Mouse (Mus musculus) embryo, embryonic 11.5 days (tissue): ENCODE results near the gene Gins2.

Source experiments
- DNase-seq: peaks from one replicate; pipeline ENCODE4 v3.0.0-alpha.2; 2012; ENCODE audit warnings: low read depth, low spot score

Gins2 gene

GRCm38 (mm10) chr8:120602672-120603071 is 13.6 kb upstream of the Gins2 start:
- DNase-seq, result no peak

DNA sequence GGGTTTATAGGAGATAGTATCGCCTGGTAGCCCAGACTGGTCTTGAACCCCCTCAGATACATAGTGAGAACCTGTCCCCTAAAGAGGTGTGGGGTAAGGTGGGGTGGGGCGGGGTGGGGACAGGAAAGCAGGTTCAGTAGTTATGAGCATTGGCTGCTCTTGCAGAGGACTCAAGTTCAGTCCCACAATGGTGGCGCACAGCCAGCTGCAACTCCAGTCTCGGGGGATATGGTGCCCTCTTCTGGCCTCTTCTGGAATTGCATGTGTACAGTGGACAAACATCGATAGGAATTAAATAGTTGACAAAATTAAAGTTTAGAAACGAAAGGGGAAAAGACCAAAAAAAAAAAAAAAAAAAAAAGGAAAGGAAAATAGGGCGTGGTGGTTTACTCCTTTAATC is 10.4 kb upstream of the Gins2 start:
- DNase-seq, result no peak

GRCm38 (mm10) chr8:120598579-120598978 is 9.5 kb upstream of the Gins2 start:
- no peak for DNase-seq

DNA sequence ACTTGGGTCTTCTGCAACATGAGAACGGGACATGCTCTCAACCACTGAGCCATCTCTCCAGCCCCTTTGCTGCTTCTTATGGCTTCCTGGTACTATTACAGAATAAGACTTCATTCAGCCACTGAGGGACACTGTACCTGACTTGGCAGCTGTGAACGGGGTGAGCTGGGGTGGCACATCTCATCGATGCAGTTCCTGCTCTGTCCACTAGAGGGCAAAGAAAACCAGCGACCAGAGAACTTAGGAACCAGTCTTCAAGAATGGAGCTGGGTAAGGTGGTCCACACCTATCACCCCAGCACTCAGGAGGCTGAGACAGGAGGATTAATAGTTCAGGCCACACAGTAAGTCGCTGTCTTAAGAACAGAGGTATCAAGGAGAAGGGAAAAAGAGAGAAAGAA is 6.9 kb upstream of the Gins2 start:
- DNase-seq, result peak; percentile 56

DNA sequence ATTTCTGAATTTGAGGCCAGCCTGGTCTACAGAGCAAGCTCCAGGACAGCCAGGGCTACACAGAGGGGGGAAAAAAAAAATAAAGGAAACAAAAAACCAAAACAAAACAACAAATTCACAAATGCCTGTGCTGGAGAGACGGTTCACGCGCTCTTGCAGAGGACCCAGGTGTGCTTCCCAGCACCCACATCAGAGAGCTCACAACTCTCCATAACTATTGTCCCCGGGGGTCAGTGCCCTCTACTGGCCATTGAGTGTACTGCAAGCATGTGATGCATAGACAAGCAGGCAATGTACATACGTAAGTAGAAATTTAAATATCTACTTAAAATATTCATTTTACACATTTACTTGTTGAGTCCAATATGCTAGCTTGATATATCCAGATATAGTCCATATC is 5.5 kb upstream of the Gins2 start:
- DNase-seq, result no peak

DNA sequence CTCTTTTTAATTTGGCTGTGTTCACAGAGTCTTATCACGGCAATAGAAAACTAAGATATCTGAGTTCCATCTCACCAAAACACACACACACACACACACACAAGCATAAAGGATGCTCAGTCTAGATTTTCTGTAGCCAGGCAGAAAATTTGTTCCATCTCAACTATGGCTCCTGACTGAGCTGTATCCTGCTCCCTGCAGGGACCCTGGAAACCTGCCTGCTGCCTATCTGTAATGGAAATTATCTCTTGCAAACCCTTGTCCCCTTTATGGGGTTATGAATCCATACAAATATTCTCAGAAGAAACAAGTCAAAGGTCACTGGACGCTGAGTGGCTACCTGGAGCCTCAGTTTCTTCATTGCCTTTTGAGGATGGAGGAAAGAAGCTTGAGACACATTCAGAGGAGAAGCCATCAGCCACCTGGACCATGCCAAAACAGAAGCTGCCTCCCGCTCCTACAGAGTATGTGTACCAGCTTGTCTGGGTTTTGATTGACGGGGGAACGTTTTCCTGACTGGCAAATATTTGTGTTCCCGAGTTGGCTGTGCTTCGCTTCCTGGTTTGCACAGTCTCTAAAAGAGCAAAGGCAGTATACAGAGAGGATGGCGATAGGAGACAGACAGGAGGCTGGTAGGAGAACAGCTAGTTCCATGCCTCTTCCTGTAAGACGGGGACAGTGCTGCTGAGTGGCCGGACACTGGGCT is 2.6 kb upstream of the Gins2 start:
- DNase-seq, result no peak

- DNase-seq, result no peak
Measured at GRCm38 (mm10) chr8:120589921-120590320, 817 bp upstream of the Gins2 start.

DNA sequence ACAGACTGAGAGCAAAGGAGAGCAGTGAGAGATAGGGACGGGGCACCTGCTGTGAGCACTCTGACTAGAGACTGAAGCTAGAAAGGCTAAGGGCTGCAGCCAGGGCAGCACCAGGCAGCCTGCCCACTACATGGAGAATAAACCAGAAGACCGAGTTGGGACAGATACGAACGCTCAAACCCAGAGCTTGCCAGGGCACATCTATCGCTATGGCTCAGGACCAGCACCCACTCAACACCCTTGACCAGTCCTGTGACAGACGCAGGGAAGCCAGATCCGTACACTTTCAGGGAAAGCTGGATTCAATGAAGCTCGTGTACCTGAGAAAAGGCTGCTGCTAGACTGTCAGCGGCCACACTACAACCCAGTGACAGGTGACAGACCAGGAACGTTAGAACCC is 3.6 kb downstream of the Gins2 start:
- no peak for DNase-seq

- no peak for DNase-seq
Measured at GRCm38 (mm10) chr8:120581811-120582210, 7.3 kb downstream of the Gins2 start.

- DNase-seq, result no peak
Measured at GRCm38 (mm10) chr8:120581329-120581728, 7.8 kb downstream of the Gins2 start.

- no peak for DNase-seq
Measured at GRCm38 (mm10) chr8:120580336-120581000, 8.6 kb downstream of the Gins2 start.

- DNase-seq, result no peak
Measured at GRCm38 (mm10) chr8:120577821-120578220, 11.3 kb downstream of the Gins2 start.

DNA sequence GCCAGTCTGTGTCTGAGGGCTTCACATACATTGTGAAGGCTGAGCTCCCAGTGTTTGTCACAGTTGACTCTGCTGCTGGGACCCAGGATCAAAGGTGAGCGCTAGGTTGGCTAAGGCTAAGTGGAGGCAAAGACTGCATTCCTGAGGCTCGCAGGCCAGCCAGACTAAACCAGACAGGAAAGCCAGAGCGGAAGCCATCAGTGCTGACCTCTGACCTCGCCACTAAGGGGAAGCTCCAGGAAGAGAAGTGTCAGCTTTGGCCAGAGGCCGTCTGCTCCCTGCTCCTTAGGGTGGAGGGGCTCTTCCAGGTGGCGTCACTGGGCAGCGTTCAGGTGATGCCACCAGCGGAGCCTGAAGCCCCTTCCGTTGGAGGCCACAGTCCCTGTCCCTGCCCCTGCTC is 13.3 kb downstream of the Gins2 start:
- no peak for DNase-seq

DNA sequence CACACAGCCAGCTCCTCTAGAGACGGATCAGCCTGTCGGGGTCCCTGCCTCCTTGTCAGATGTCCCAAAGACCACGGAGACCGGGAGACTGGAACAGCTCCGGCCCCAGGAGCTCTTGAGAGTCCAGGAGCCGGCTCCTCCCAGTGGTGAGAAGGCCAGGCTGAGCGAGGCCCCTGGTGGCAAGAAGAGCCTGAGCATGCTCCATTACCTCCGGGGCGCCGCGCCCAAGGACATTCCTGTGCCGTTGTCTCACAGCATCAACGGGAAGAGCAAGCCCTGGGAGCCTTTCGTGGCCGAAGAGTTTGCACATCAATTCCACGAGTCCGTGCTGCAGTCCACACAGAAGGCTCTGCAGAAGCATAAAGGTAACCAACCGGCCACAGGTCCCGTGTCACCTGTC is 14.2 kb downstream of the Gins2 start:
- DNase-seq, result no peak

GRCm38 (mm10) chr8:120573866-120574265 is 15.2 kb downstream of the Gins2 start:
- DNase-seq, result no peak

DNA sequence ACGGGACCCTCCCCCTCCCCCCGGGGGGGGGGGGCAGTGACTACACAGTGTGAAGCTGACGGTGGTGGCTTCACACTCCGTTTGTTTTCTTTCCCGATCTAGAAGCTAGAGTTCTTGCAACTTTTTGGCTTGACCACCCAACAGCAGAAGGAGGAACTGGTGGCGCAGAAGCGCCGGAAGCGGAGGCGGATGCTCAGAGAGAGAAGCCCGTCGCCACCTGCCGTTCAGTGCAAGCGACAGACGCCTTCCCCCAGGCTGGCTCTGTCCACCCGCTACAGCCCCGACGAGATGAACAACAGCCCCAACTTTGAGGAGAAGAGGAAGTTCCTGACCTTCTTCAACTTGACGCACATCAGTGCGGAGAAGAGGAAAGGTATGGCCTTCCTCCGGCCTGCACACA is 16.6 kb downstream of the Gins2 start:
- no peak for DNase-seq

- no peak for DNase-seq
Measured at GRCm38 (mm10) chr8:120571561-120571960, 17.5 kb downstream of the Gins2 start.

DNA sequence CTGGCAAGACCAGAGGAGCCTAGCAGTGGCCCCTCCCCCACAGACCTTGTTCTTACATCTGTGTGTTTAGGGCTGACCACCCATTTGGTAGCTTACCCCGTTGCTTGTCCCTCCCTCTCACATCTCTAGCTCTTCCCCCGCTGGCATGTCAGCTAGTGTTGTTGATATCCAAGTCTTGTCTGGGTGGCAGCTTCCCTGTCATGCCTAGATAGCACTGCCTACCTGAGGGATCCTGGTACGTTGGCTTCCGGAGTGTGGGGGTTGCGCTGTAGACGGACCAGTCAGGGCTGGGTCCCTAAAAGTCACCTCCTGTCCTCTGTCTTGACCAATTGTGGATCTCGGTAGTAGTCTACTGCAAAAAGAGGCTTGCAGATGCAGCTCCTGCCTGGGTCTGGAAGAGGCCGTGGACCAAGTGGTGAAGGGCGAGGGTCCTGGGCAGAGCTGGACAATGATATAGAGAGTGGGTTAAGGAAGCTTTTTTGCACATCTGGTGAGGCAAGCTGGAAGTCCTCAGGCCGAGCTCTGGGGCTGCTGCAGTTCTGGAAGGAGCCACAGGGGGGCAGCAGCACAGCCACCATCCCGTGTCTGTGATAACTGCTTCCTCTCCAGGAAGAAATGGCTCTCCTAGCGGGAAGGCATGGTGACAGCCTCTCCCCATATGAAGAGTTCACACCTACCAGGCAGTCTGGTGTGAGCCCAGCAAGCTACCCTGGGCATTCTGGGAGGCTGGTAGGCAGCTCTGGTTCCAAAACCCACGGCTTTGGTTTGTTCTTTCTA is 19.0 kb downstream of the Gins2 start:
- DNase-seq, result no peak

DNA sequence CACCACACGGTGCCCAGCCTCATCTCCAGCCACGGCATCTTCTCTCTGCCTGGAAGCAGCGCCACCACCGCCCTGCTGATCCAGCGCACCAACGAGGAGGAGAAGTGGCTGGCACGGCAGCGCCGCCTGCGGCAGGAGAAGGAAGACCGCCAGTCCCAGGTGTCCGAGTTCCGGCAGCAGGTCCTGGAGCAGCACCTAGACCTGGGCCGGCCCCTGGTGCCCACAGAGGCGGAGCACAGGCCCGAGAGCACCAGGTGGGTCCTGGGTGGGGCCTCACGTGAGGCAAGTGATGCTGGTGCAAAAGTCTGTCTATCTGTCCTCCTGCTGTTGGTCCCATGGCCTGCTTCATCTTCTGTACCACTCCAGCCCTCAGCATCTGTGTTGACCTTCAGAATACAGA is 20.0 kb downstream of the Gins2 start:
- no peak for DNase-seq

DNA sequence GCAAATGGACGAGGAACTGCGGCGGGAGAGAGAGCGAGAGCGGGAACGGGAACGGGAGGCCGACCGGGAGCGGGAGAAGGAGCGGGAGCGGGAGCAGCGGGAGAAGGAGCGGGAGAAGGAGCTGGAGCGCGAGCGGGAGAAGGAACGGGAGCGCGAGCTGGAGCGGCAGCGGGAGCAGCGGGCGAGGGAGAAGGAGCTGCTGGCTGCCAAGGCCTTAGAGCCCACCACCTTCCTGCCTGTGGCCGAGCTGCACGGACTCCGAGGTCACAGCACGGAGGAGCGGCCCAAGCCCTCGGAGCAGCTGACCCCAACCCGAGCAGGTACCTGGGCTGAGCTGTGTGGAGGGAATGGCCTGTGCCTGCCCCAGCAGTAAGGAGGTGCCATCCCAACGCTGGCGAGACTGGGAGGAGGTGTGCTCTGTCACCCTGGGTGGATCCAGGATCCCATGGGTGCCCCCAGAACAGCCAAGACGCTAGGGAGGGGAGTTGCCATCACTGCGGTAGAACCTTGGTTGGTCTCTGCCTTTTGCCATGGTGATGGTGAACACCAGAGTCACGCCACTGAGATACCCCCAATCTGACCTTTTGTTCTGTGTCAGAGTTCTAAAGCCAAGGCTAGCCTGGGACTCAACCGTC is 20.8 kb downstream of the Gins2 start:
- no peak for DNase-seq

DNA sequence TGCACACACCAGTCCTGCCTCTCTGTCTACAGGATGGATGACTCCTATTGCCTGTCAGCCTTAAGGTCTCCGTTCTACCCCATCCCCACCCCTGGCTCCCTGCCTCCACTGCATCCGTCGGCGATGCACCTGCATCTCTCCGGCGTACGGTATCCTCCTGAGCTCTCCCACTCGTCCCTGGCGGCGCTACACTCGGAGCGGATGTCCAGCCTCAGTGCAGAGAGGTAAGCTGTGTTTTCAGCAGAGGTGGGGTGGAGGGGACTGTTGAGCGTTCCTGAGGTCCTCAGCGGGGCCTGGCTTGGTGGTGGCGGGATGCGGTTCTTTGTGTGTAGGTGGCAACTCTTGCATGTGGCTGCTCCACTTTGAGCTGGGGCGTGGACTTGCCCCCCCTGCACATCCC is 21.4 kb downstream of the Gins2 start:
- DNase-seq, result no peak

DNA sequence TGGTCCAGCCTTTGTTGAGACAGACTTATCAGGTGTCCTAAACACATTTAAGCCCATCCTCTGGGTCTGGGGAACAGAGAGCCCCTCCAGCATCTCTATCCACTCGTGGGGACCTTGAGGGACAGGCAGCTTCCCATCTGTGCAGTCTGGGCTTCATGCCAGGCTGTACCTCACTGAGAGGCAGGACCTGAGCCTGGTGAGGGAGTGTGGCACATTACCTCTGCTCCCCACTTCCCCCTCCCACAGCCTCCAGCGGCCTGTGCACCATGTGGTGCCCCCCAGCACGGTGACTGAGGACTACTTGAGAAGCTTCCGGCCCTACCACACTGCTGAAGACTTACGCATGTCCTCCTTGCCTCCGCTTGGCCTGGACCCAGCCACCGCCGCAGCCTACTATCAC is 22.4 kb downstream of the Gins2 start:
- no peak for DNase-seq
